Mouse (Mus musculus): ENCODE measurements around the gene Lin54. TPM values are rescaled to one million over a fixed set of nuclear protein-coding genes. Genes with fewer than 3 reads are reported as not detected.
"Not testable (repeated sequence)": the region's sequence is repeated elsewhere in the genome, so short reads cannot be mapped to it uniquely, and the experiment has no call there.

Lin54 gene
- polyA plus RNA-seq, 1 experiment from 2014 or later = 5.9 TPM

- peak overlapping the region; percentile 67; the same call in 1 of the 2 replicates for H3K27ac ChIP-seq (replicated peaks)
- 3% methylated on average over 5 of the region's 5 CpGs for WGBS
- H3K27me3 ChIP-seq (ENCODE audit: control insufficient read depth, insufficient read depth, low read length) = no peaks in the 10 kb centered on the region
- peak overlapping the region; percentile 60 for H3K9ac ChIP-seq (ENCODE audit: low read length)
- H3K4me1 ChIP-seq (replicated peaks; ENCODE audit: control insufficient read depth, insufficient read depth) = peaks cover 13% of the 10 kb centered on the region
- peaks cover 11% of the 10 kb centered on the region for H3K36me3 ChIP-seq (ENCODE audit: control insufficient read depth, insufficient read depth, low read length)
- no peaks in the 10 kb centered on the region for H3K9me3 ChIP-seq (ENCODE audit: control insufficient read depth, low read length)
- H3K4me3 ChIP-seq (ENCODE audit: low read depth, low read length) = peak overlapping the region; percentile 67
- TF ChIP-seq EP300 (optimal IDR thresholded peaks at IDR 0.05) (no peak), CTCF (IDR thresholded peaks at IDR 0.05; ENCODE audit: low read depth) (no peak)
- DNase-seq (ENCODE audit: low spot score) = no peak
- no peak for ATAC-seq (ENCODE audit: low FRiP score, low TSS enrichment)
- peak overlapping the region; percentile 79 for H3K4me2 ChIP-seq (replicated peaks; ENCODE audit: low read depth)
These were observed 72.3 kb downstream of the Lin54 start for GRCm38 (mm10) chr5:100428031-100428733.

- ATAC-seq (ENCODE audit: low FRiP score, low TSS enrichment) (no peak), DNase-seq (ENCODE audit: low spot score) (no peak)
- H3K4me1 ChIP-seq (replicated peaks; ENCODE audit: control insufficient read depth, insufficient read depth) = peaks cover 13% of the 10 kb centered on the region
- H3K27me3 ChIP-seq (ENCODE audit: control insufficient read depth, insufficient read depth, low read length) = no peaks in the 10 kb centered on the region
- H3K36me3 ChIP-seq (ENCODE audit: control insufficient read depth, insufficient read depth, low read length) = peaks cover 11% of the 10 kb centered on the region
- no peak overlapping the region for H3K27ac ChIP-seq (replicated peaks)
- TF ChIP-seq EP300 (optimal IDR thresholded peaks at IDR 0.05) = no peak
- no peak for TF ChIP-seq CTCF (IDR thresholded peaks at IDR 0.05; ENCODE audit: low read depth)
- no peaks in the 10 kb centered on the region for H3K9me3 ChIP-seq (ENCODE audit: control insufficient read depth, low read length)
- peak overlapping the region; percentile 67 for H3K4me3 ChIP-seq (ENCODE audit: low read depth, low read length)
- peak overlapping the region; percentile 41 for H3K9ac ChIP-seq (ENCODE audit: low read length)
- 34% methylated on average over 9 of the region's 9 CpGs for WGBS
- H3K4me2 ChIP-seq (replicated peaks; ENCODE audit: low read depth) = peak overlapping the region; percentile 79
These were observed 73.2 kb downstream of the Lin54 start for GRCm38 (mm10) chr5:100427276-100427675.

- WGBS = 73% methylated on average over 2 of the region's 2 CpGs
- H3K4me3 ChIP-seq (ENCODE audit: low read depth, low read length); H3K27me3 ChIP-seq (ENCODE audit: control insufficient read depth, insufficient read depth, low read length); H3K9me3 ChIP-seq (ENCODE audit: control insufficient read depth, low read length); ATAC-seq (ENCODE audit: low FRiP score, low TSS enrichment); H3K9ac ChIP-seq (ENCODE audit: low read length); H3K27ac ChIP-seq (replicated peaks); H3K4me2 ChIP-seq (replicated peaks; ENCODE audit: low read depth); DNase-seq (ENCODE audit: low spot score): not testable (repeated sequence)
- Histone ChIP-seq H3K4me1 (replicated peaks; ENCODE audit: control insufficient read depth, insufficient read depth) (peaks cover 13% of the 10 kb centered on the region), H3K36me3 (ENCODE audit: control insufficient read depth, insufficient read depth, low read length) (peaks cover 15% of the 10 kb centered on the region)
These were observed 74.6 kb downstream of the Lin54 start for GRCm38 (mm10) chr5:100425823-100426222.

GRCm38 (mm10) chr5:100424252-100424651, 76.2 kb downstream of the Lin54 start:
- Histone ChIP-seq H3K36me3 (ENCODE audit: control insufficient read depth, insufficient read depth, low read length) (peaks cover 23% of the 10 kb centered on the region), H3K4me2 (replicated peaks; ENCODE audit: low read depth) (no peak overlapping the region), H3K9ac (ENCODE audit: low read length) (no peak overlapping the region), H3K4me1 (replicated peaks; ENCODE audit: control insufficient read depth, insufficient read depth) (peaks cover 9% of the 10 kb centered on the region), H3K4me3 (ENCODE audit: low read depth, low read length) (no peak overlapping the region), H3K27me3 (ENCODE audit: control insufficient read depth, insufficient read depth, low read length) (no peaks in the 10 kb centered on the region), H3K9me3 (ENCODE audit: control insufficient read depth, low read length) (no peaks in the 10 kb centered on the region), H3K27ac (replicated peaks) (no peak overlapping the region)
- TF ChIP-seq CTCF (IDR thresholded peaks at IDR 0.05; ENCODE audit: low read depth) (no peak), EP300 (optimal IDR thresholded peaks at IDR 0.05) (no peak)
- ATAC-seq (ENCODE audit: low FRiP score, low TSS enrichment) = no peak
- 53% methylated on average over 3 of the region's 3 CpGs for WGBS
- DNase-seq (ENCODE audit: low spot score) = no peak

- H3K27me3 ChIP-seq (ENCODE audit: control insufficient read depth, insufficient read depth, low read length) = no peaks in the 10 kb centered on the region
- 0 out of 2 replicates have a peak overlapping the region, but pooled peaks have one; percentile 27 for H3K9ac ChIP-seq (ENCODE audit: low read length)
- ATAC-seq (ENCODE audit: low FRiP score, low TSS enrichment) (no peak), DNase-seq (ENCODE audit: low spot score) (no peak)
- H3K4me2 ChIP-seq (replicated peaks; ENCODE audit: low read depth) = no peak overlapping the region
- peaks cover 9% of the 10 kb centered on the region for H3K4me1 ChIP-seq (replicated peaks; ENCODE audit: control insufficient read depth, insufficient read depth)
- TF ChIP-seq CTCF (IDR thresholded peaks at IDR 0.05; ENCODE audit: low read depth) (no peak), EP300 (optimal IDR thresholded peaks at IDR 0.05) (no peak)
- H3K27ac ChIP-seq (replicated peaks) = no peak overlapping the region
- no peak overlapping the region for H3K4me3 ChIP-seq (ENCODE audit: low read depth, low read length)
- no peaks in the 10 kb centered on the region for H3K9me3 ChIP-seq (ENCODE audit: control insufficient read depth, low read length)
- 66% methylated on average over 7 of the region's 7 CpGs for WGBS
- H3K36me3 ChIP-seq (ENCODE audit: control insufficient read depth, insufficient read depth, low read length) = peaks cover 25% of the 10 kb centered on the region
These were observed 76.8 kb downstream of the Lin54 start for GRCm38 (mm10) chr5:100423626-100424025.

- Histone ChIP-seq H3K27ac (replicated peaks) (peak overlapping the region; percentile 53), H3K9ac (ENCODE audit: low read length) (no peak overlapping the region), H3K4me1 (replicated peaks; ENCODE audit: control insufficient read depth, insufficient read depth) (no peaks in the 10 kb centered on the region; the same call in 1 of the 2 replicates), H3K36me3 (ENCODE audit: control insufficient read depth, insufficient read depth, low read length) (peaks cover 17% of the 10 kb centered on the region), H3K4me3 (ENCODE audit: low read depth, low read length) (no peak overlapping the region), H3K27me3 (ENCODE audit: control insufficient read depth, insufficient read depth, low read length) (no peaks in the 10 kb centered on the region), H3K4me2 (replicated peaks; ENCODE audit: low read depth) (no peak overlapping the region), H3K9me3 (ENCODE audit: control insufficient read depth, low read length) (no peaks in the 10 kb centered on the region)
- DNase-seq (ENCODE audit: low spot score) = no peak
- ATAC-seq (ENCODE audit: low FRiP score, low TSS enrichment) = no peak
- TF ChIP-seq CTCF (IDR thresholded peaks at IDR 0.05; ENCODE audit: low read depth) (no peak), EP300 (optimal IDR thresholded peaks at IDR 0.05) (no peak)
- WGBS = 57% methylated on average over 4 of the region's 4 CpGs
These were observed 81.6 kb downstream of the Lin54 start for GRCm38 (mm10) chr5:100418861-100419260.
